Mouse (Mus musculus) heart, adult 18-20 months (tissue): ENCODE data around the gene Cpvl. TPM values are rescaled to one million over a fixed set of nuclear protein-coding genes. Genes with fewer than 3 reads are reported as not detected.

ENCODE experiments used
- total RNA-seq, 2 experiments: library from RNA; stranded (reverse); gene quantifications; 2 replicates each; pipeline ENCODE4 v1.2.3; 2021

Gene Cpvl
- total RNA-seq, 2 experiments from 2014 or later = not detected

Other genes starting within 250 kb of the Cpvl start
- gene Tril, start 157.8 kb downstream of the Cpvl start, total RNA-seq = 1 to 10 TPM; 2.8 to 3.2 TPM
- gene Chn2, start 60.9 kb upstream of the Cpvl start, total RNA-seq = 1 to 10 TPM; 2.7 to 3.3 TPM